ENCODE assay signal across 16 mouse cellular contexts in genomic region chr2:96401186-96401811, GRCm38 (mm10).
DNase-seq lines count a peak whose midpoint lies in the region; ATAC-seq lines count a peak whose summit lies in the region.
"Had no signal": no experiment of that assay in that cellular context is flagged by ENCODE, and none has a peak within 500 bp of the region (broad histone marks: within the 10 kb centered on the region; RNA-seq: fewer than 3 reads in every experiment).

No protein-coding gene starts in this region.

- H3K9ac ChIP-seq in hindbrain, embryonic 13.5 days = no peak overlapping the region
- no peak overlapping the region for H3K9ac ChIP-seq in forebrain, embryonic 13.5 days
- H3K9ac ChIP-seq in neural tube, embryonic 14.5 days (replicated peaks; ENCODE audit: low read depth, low read length) = no peak overlapping the region
- H3K9ac ChIP-seq: heart, embryonic 15.5 days; limb, embryonic 15.5 days had no signal

- H3K27me3 ChIP-seq in hindbrain, embryonic 13.5 days = no peaks in the 10 kb centered on the region
- no peaks in the 10 kb centered on the region for H3K27me3 ChIP-seq in hindbrain, embryonic 10.5 days (ENCODE audit: insufficient read depth, poor library complexity, severe bottlenecking)
- no peaks in the 10 kb centered on the region for H3K27me3 ChIP-seq in forebrain, embryonic 13.5 days
- no peaks in the 10 kb centered on the region for H3K27me3 ChIP-seq in neural tube, embryonic 14.5 days (ENCODE audit: control insufficient read depth, insufficient read depth, low read length)
- H3K27me3 ChIP-seq: heart, embryonic 15.5 days; limb, embryonic 15.5 days had no signal

- no peaks in the 10 kb centered on the region for H3K9me3 ChIP-seq in hindbrain, embryonic 13.5 days
- no peaks in the 10 kb centered on the region for H3K9me3 ChIP-seq in hindbrain, embryonic 10.5 days
- H3K9me3 ChIP-seq in forebrain, embryonic 13.5 days (replicated peaks) = no peaks in the 10 kb centered on the region
- no peaks in the 10 kb centered on the region for H3K9me3 ChIP-seq in neural tube, embryonic 14.5 days (ENCODE audit: control insufficient read depth, low read length)
- H3K9me3 ChIP-seq: heart, embryonic 15.5 days; limb, embryonic 15.5 days had no signal

- H3K4me1 ChIP-seq in hindbrain, embryonic 13.5 days (replicated peaks) = no peaks in the 10 kb centered on the region
- no peaks in the 10 kb centered on the region for H3K4me1 ChIP-seq in hindbrain, embryonic 10.5 days (replicated peaks)
- no peaks in the 10 kb centered on the region for H3K4me1 ChIP-seq in forebrain, embryonic 13.5 days
- no peaks in the 10 kb centered on the region; the same call in 1 of the 2 replicates for H3K4me1 ChIP-seq in neural tube, embryonic 14.5 days (ENCODE audit: control insufficient read depth, insufficient read depth, low read length)
- H3K4me1 ChIP-seq: heart, embryonic 15.5 days; limb, embryonic 15.5 days had no signal

- WGBS in hindbrain, embryonic 13.5 days = 91% methylated on average over 1 of the region's 1 CpGs
- 94% methylated on average over 1 of the region's 1 CpGs for WGBS in hindbrain, embryonic 10.5 days
- WGBS in forebrain, embryonic 13.5 days = 94% methylated on average over 1 of the region's 1 CpGs
- 90% methylated on average over 1 of the region's 1 CpGs for WGBS in neural tube, embryonic 14.5 days

- intact Hi-C loops in left cerebral cortex, postnatal 25 days (cut with DNase I) = loop anchor here (10.0 kb wide), 1 partner anchor 144 kb away; no protein-coding TSS in a partner anchor

- peak; percentile 54 for ATAC-seq in hindbrain, embryonic 13.5 days (ENCODE audit: low FRiP score)
- ATAC-seq in forebrain, embryonic 13.5 days = peak; percentile 91
- ATAC-seq in neural tube, embryonic 14.5 days (ENCODE audit: low read depth) = peak; percentile 87; the same call in 1 of the 2 replicates

- DNase-seq in hindbrain, embryonic 10.5 days (ENCODE audit: low spot score) = no peak
- peak; percentile 23 to 63 for DNase-seq in left cerebral cortex, postnatal 25 days (ENCODE audit: low spot score in 2 of 2)
- DNase-seq in left cerebral cortex, adult 8-10 months (ENCODE audit: low spot score in 2 of 2) = no peak
- no peak for DNase-seq in cerebellum, adult 11-12 months
- DNase-seq: adrenal gland, adult 8-10 months; cerebellum, postnatal 25 days; kidney, postnatal 10 days; lung, adult 18-20 months; spleen, adult 18-20 months; thymus, postnatal 36 days had no signal

- no peak overlapping the region for H3K4me3 ChIP-seq in hindbrain, embryonic 13.5 days
- H3K4me3 ChIP-seq in hindbrain, embryonic 10.5 days = no peak overlapping the region
- no peak overlapping the region for H3K4me3 ChIP-seq in forebrain, embryonic 13.5 days
- no peak overlapping the region for H3K4me3 ChIP-seq in neural tube, embryonic 14.5 days (ENCODE audit: low read depth, low read length)
- H3K4me3 ChIP-seq: heart, embryonic 15.5 days; limb, embryonic 15.5 days had no signal

- H3K27ac ChIP-seq in hindbrain, embryonic 13.5 days = no peak overlapping the region
- H3K27ac ChIP-seq in hindbrain, embryonic 10.5 days = no peak overlapping the region
- no peak overlapping the region for H3K27ac ChIP-seq in forebrain, embryonic 13.5 days
- H3K27ac ChIP-seq in neural tube, embryonic 14.5 days (ENCODE audit: low read depth, low read length) = no peak overlapping the region
- H3K27ac ChIP-seq: heart, embryonic 15.5 days; limb, embryonic 15.5 days; macrophage had no signal

- H3K36me3 ChIP-seq in hindbrain, embryonic 13.5 days = no peaks in the 10 kb centered on the region
- H3K36me3 ChIP-seq in hindbrain, embryonic 10.5 days = no peaks in the 10 kb centered on the region
- no peaks in the 10 kb centered on the region for H3K36me3 ChIP-seq in forebrain, embryonic 13.5 days (ENCODE audit: poor library complexity, severe bottlenecking)
- H3K36me3 ChIP-seq in neural tube, embryonic 14.5 days (ENCODE audit: control insufficient read depth, insufficient read depth, low read length) = no peaks in the 10 kb centered on the region
- H3K36me3 ChIP-seq: heart, embryonic 15.5 days; limb, embryonic 15.5 days had no signal

- no peak overlapping the region for H3K4me2 ChIP-seq in hindbrain, embryonic 13.5 days
- no peak overlapping the region for H3K4me2 ChIP-seq in forebrain, embryonic 13.5 days
- H3K4me2 ChIP-seq in neural tube, embryonic 14.5 days (ENCODE audit: low read depth, low read length) = no peak overlapping the region
- H3K4me2 ChIP-seq: heart, embryonic 15.5 days; limb, embryonic 15.5 days had no signal

Comparison
In these comparisons a context has a peak if more than half of its experiments do, and no peak if none do; other contexts are left out.
1. DNase-seq: peak in left cerebral cortex, postnatal 25 days (2 of 2); none in hindbrain, embryonic 10.5 days (single experiment), left cerebral cortex, adult 8-10 months (0 of 2) and cerebellum, adult 11-12 months (single experiment).
2. Peak in every context shown above with its lines, with median percentiles within 50 percentile points of each other: ATAC-seq.